Mouse (Mus musculus) neural tube, embryonic 11.5 days (tissue): ENCODE results near the gene Pkm. TPM values are rescaled to one million over a fixed set of nuclear protein-coding genes. Genes with fewer than 3 reads are reported as not detected.

Experiments
- ATAC-seq: fragments of 200-750 bp; cut with Nextera tagmentation; 2 replicates; pipeline ENCODE4 v1.8.0; 2017; ENCODE audit warnings: moderate number of reproducible peaks, mild to moderate bottlenecking, moderate TSS enrichment, moderate library complexity; ENCODE audit not compliant: insufficient read depth, low FRiP score, low TSS enrichment
- DNase-seq: peaks from one replicate; pipeline ENCODE4 v3.0.0-alpha.2; 2015; ENCODE audit warnings: low spot score
- H3K27ac ChIP-seq: fragments of 300-500 bp; sonication (generic); 2 replicates; pipeline ENCODE4 v1.5.1; 2014; ENCODE audit warnings: low read depth, mild to moderate bottlenecking, low read length
- H3K27me3 ChIP-seq: fragments of 300-500 bp; sonication (generic); 2 replicates; pipeline ENCODE4 v1.6.1; 2014; ENCODE audit warnings: mild to moderate bottlenecking, low read length, mixed read lengths; ENCODE audit not compliant: control insufficient read depth, insufficient read depth
- H3K36me3 ChIP-seq: fragments of 300-500 bp; sonication (generic); 2 replicates; pipeline ENCODE4 v1.6.1; 2014; ENCODE audit warnings: mild to moderate bottlenecking, low read length, moderate library complexity, mixed read lengths; ENCODE audit not compliant: control insufficient read depth, insufficient read depth
- H3K4me1 ChIP-seq: fragments of 300-500 bp; sonication (generic); 2 replicates; pipeline ENCODE4 v1.6.1; 2014; ENCODE audit warnings: low read length, mixed read lengths; ENCODE audit not compliant: control insufficient read depth, insufficient read depth
- H3K4me2 ChIP-seq: fragments of 300-500 bp; sonication (generic); 2 replicates; pipeline ENCODE4 v1.6.1; 2014; ENCODE audit warnings: low read depth, mild to moderate bottlenecking, moderate library complexity
- H3K4me3 ChIP-seq: fragments of 300-500 bp; sonication (generic); 2 replicates; pipeline ENCODE4 v1.5.1; 2014; ENCODE audit warnings: low read depth, low read length
- H3K9ac ChIP-seq: fragments of 300-500 bp; sonication (generic); 2 replicates; pipeline ENCODE4 v1.6.1; 2014; ENCODE audit warnings: mild to moderate bottlenecking, low read length
- H3K9me3 ChIP-seq: fragments of 300-500 bp; sonication (generic); 2 replicates; pipeline ENCODE4 v1.6.1; 2016; ENCODE audit warnings: low read length; ENCODE audit not compliant: control insufficient read depth
- WGBS: fragments of 180-500 bp; shearing (Covaris S2); extraction: QIAGEN DNeasy Blood & Tissue Kit; methylation state at CpG from one replicate; pipeline ENCODE4 v1.1.7; 2014; 5-methylcytosine and 5-hydroxymethylcytosine counted together
- polyA plus RNA-seq: library from polyadenylated mRNA; unstranded; fragments of >200 nt; fragmentation: Nextera tagmentation; extraction: Ambion mirVana; gene quantifications from 2 replicates; pipeline ENCODE4 v1.2.1, GENCODE M21; 2014

Pkm gene
- polyA plus RNA-seq, 1 experiment from 2014 or later = 2,202 TPM

GRCm38 (mm10) chr9:59672195-59672894 is 16.2 kb downstream of the Pkm start:
- no peaks in the 10 kb centered on the region for H3K9me3 ChIP-seq
- no peak overlapping the region for H3K4me3 ChIP-seq
- no peaks in the 10 kb centered on the region for H3K27me3 ChIP-seq
- no peak overlapping the region for H3K27ac ChIP-seq
- H3K4me1 ChIP-seq = no peaks in the 10 kb centered on the region
- ATAC-seq = no peak
- no peak overlapping the region for H3K9ac ChIP-seq
- 92% methylated on average over 12 of the region's 12 CpGs for WGBS
- H3K36me3 ChIP-seq = peaks cover 53% of the 10 kb centered on the region
- H3K4me2 ChIP-seq = no peak overlapping the region
- no peak for DNase-seq

GRCm38 (mm10) chr9:59673427-59673826 is 17.3 kb downstream of the Pkm start:
- no peak overlapping the region for H3K27ac ChIP-seq
- H3K27me3 ChIP-seq = no peaks in the 10 kb centered on the region
- no peak overlapping the region for H3K4me2 ChIP-seq
- 95% methylated on average over 2 of the region's 2 CpGs for WGBS
- H3K36me3 ChIP-seq = peaks cover 47% of the 10 kb centered on the region
- no peak overlapping the region for H3K9ac ChIP-seq
- no peak for ATAC-seq
- no peak overlapping the region for H3K4me3 ChIP-seq
- no peaks in the 10 kb centered on the region for H3K9me3 ChIP-seq
- DNase-seq = no peak
- H3K4me1 ChIP-seq = no peaks in the 10 kb centered on the region

DNA sequence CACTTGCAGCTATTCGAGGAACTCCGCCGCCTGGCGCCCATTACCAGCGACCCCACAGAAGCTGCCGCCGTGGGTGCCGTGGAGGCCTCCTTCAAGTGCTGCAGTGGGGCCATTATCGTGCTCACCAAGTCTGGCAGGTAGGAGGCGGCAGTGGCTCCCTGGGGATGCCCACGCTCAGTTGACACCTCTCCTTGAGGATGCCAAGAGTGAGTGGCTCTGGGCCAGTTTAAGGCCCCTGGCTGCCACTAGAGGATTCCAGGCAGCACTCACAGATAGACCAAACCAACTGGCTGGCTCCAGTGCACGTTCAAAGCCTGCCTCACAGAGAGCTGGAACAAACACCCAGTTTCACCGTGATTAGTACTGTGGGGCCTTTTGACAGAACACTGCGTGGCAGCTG is 19.4 kb downstream of the Pkm start:
- H3K9ac ChIP-seq = no peak overlapping the region
- H3K9me3 ChIP-seq = no peaks in the 10 kb centered on the region
- H3K4me1 ChIP-seq = peaks cover 7% of the 10 kb centered on the region; the same call in 1 of the 2 replicates
- H3K4me2 ChIP-seq = no peak overlapping the region
- ATAC-seq = no peak
- H3K27me3 ChIP-seq = peaks cover 4% of the 10 kb centered on the region
- WGBS = 89% methylated on average over 14 of the region's 14 CpGs
- H3K36me3 ChIP-seq = peaks cover 47% of the 10 kb centered on the region
- H3K4me3 ChIP-seq = no peak overlapping the region
- DNase-seq = no peak
- H3K27ac ChIP-seq = no peak overlapping the region

DNA sequence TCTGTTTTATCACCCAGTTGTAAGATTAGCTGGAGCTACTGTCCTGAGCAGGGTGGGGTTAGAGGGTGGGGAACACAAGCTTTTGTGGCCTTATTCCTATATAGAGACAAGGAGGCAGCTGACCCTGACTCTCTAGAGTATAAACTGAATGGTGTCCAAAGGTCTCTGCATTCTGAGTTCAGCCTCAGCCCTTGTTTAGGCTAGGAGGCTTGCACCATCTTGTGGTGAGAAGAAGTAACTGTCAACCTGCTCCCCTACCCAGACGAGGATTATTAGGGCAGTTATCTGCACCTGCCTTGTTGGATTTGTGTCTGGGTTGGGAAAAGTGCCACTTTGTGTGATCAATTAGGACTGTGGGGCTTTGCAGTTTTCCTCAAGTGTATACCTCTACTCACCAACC is 22.1 kb downstream of the Pkm start:
- Histone ChIP-seq H3K4me3 (no peak overlapping the region), H3K4me1 (peaks cover 7% of the 10 kb centered on the region; the same call in 1 of the 2 replicates), H3K27ac (no peak overlapping the region), H3K9ac (no peak overlapping the region), H3K4me2 (no peak overlapping the region), H3K27me3 (peaks cover 12% of the 10 kb centered on the region), H3K36me3 (peaks cover 30% of the 10 kb centered on the region), H3K9me3 (no peaks in the 10 kb centered on the region)
- ATAC-seq (no peak), DNase-seq (no peak)
- WGBS = 25% methylated on average over 1 of the region's 1 CpGs

DNA sequence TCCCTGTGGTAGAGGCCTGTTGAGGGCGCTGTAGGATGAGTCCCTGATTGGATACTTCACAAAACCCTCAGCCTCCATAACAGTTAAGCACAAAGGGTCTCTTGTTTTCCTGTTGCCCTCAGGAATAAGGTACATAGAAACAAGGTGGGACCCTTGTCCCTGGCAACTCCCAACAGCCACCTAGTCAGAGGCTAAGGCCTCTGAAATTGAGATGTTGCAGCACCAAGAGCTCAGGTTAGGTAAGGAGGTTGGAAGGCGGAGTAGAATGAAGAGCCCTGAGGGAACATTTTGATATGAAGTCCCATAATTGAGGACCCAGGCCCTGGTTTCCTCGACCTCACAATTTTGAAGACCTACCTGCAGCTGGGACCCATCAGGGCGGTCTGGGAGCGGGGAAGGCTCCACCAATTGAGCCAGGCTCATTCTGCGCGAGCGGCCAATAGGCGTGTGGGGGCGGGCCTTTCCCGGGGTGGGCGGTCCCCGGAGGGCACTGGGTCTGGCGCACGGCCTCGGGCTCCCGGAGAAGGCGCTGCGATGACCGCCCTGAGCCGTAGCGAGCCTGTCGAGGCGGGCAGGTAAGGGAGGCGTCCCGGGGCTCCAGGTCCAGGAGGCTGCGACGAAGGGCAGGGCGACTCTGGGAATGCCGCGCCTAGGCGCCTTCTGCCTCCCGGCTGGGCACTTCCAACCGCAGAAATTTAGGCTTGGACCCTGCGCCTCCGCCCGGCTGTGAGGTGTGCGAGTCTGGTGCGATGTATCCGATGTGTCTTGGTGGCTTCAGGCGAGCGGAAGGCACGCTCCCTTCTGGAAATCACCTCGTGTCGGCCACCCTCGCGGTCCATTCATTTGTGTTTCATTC is 23.7 kb downstream of the Pkm start, which contains the start of gene Gramd2:
TSS of gene Gramd2 (plus strand) at position 467 of the 856 bp plus-strand sequence.
- peaks cover 12% of the 10 kb centered on the region for H3K27me3 ChIP-seq
- peak within 1 kb of the TSS; percentile 36 for H3K4me3 ChIP-seq
- peaks cover 18% of the 10 kb centered on the region for H3K36me3 ChIP-seq
- no peak within 1 kb of the TSS for H3K27ac ChIP-seq
- ATAC-seq (peak; percentile 94), DNase-seq (peak; percentile 90)
- no peaks in the 10 kb centered on the region for H3K9me3 ChIP-seq
- peak within 1 kb of the TSS; percentile 32 for H3K9ac ChIP-seq
- H3K4me2 ChIP-seq = peak within 1 kb of the TSS; percentile 92
- WGBS = 1% methylated on average over 44 of the region's 47 CpGs
- H3K4me1 ChIP-seq = peaks cover 7% of the 10 kb centered on the region; the same call in 1 of the 2 replicates

DNA sequence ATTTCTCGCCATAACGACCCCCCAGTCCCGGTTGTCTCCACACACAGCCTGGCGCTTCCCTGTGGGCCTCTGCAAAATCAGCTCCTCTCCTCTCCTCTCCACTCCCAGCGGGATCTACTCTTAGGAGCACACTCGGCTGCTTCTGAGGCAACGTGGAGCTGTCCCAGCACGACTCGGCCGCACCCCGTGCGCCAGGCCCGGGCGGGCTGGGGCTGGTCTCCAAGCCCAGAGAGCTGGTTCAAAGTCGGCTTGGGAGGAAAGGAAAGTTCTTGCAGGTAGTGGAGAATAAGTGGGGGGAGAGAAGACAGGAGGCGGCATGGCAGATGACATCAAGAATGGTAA is 24.3 kb downstream of the Pkm start:
- 0 out of 2 replicates have a peak, but pooled peaks have one; percentile 6 for ATAC-seq
- DNase-seq = no peak
- H3K36me3 ChIP-seq = peaks cover 15% of the 10 kb centered on the region
- H3K9ac ChIP-seq = peak overlapping the region; percentile 32
- peak overlapping the region; percentile 36 for H3K4me3 ChIP-seq
- no peaks in the 10 kb centered on the region for H3K9me3 ChIP-seq
- H3K4me1 ChIP-seq = peaks cover 7% of the 10 kb centered on the region; the same call in 1 of the 2 replicates
- 6% methylated on average over 16 of the region's 16 CpGs for WGBS
- H3K27ac ChIP-seq = no peak overlapping the region
- H3K27me3 ChIP-seq = peaks cover 12% of the 10 kb centered on the region
- peak overlapping the region; percentile 92 for H3K4me2 ChIP-seq

GRCm38 (mm10) chr9:59684020-59684419 is 27.9 kb downstream of the Pkm start:
- no peak for ATAC-seq
- Histone ChIP-seq H3K4me2 (no peak overlapping the region), H3K9ac (no peak overlapping the region), H3K27me3 (peaks cover 12% of the 10 kb centered on the region), H3K4me1 (peaks cover 7% of the 10 kb centered on the region; the same call in 1 of the 2 replicates), H3K9me3 (no peaks in the 10 kb centered on the region), H3K4me3 (no peak overlapping the region), H3K27ac (no peak overlapping the region), H3K36me3 (peaks cover 2% of the 10 kb centered on the region; the same call in 1 of the 2 replicates)
- WGBS = 73% methylated on average over 2 of the region's 2 CpGs
- no peak for DNase-seq

- Histone ChIP-seq H3K27ac (no peak overlapping the region), H3K9me3 (no peaks in the 10 kb centered on the region), H3K36me3 (no peaks in the 10 kb centered on the region), H3K4me2 (no peak overlapping the region), H3K4me3 (no peak overlapping the region), H3K4me1 (no peaks in the 10 kb centered on the region), H3K27me3 (no peaks in the 10 kb centered on the region), H3K9ac (no peak overlapping the region)
- WGBS = 37% methylated on average over 6 of the region's 6 CpGs
- DNase-seq (no peak), ATAC-seq (no peak)
These were observed 31.4 kb downstream of the Pkm start for GRCm38 (mm10) chr9:59687416-59688046.
